Mouse (Mus musculus) intestine, embryonic 16.5 days (tissue): ENCODE measurements around the gene Cyb5d1. TPM values are rescaled to one million over a fixed set of nuclear protein-coding genes. Genes with fewer than 3 reads are reported as not detected.
"Not testable (repeated sequence)": the region's sequence is repeated elsewhere in the genome, so short reads cannot be mapped to it uniquely, and the experiment has no call there.

Experiments
- ATAC-seq: fragments of 200-750 bp; cut with Nextera tagmentation; 2 replicates; pipeline ENCODE4 v1.8.0; 2017; ENCODE audit warnings: moderate TSS enrichment, moderate library complexity
- H3K27ac ChIP-seq: fragments of 300-500 bp; sonication (generic); 2 replicates; pipeline ENCODE4 v1.5.1; 2014; ENCODE audit warnings: mild to moderate bottlenecking, low read length
- H3K27me3 ChIP-seq: fragments of 300-500 bp; sonication (generic); replicated peaks from 2 replicates; pipeline ENCODE4 v1.6.1; 2014; ENCODE audit warnings: low read length, control low read depth, mixed read lengths; ENCODE audit not compliant: control insufficient read depth, insufficient read depth
- H3K36me3 ChIP-seq: fragments of 300-500 bp; sonication (generic); 2 replicates; pipeline ENCODE4 v1.6.1; 2014; ENCODE audit warnings: low read length, control low read depth; ENCODE audit not compliant: control insufficient read depth, insufficient read depth
- H3K4me1 ChIP-seq: fragments of 300-500 bp; sonication (generic); 2 replicates; pipeline ENCODE4 v1.6.1; 2014; ENCODE audit warnings: low read length, control low read depth, mixed read lengths; ENCODE audit not compliant: control insufficient read depth, insufficient read depth
- H3K4me2 ChIP-seq: fragments of 300-500 bp; sonication (generic); 2 replicates; pipeline ENCODE4 v1.6.1; 2014; ENCODE audit warnings: low read depth, low read length, control low read depth
- H3K4me3 ChIP-seq: fragments of 300-500 bp; sonication (generic); 2 replicates; pipeline ENCODE4 v1.5.1; 2014; ENCODE audit warnings: mild to moderate bottlenecking, low read length
- H3K9ac ChIP-seq: fragments of 300-500 bp; sonication (generic); 2 replicates; pipeline ENCODE4 v1.6.1; 2014; ENCODE audit warnings: low read depth, low read length
- H3K9me3 ChIP-seq: fragments of 300-500 bp; sonication (generic); 2 replicates; pipeline ENCODE4 v1.6.1; 2016; ENCODE audit warnings: low read length, control low read depth; ENCODE audit not compliant: control insufficient read depth
- WGBS: fragments of 180-500 bp; shearing (Covaris S2); extraction: QIAGEN DNeasy Blood & Tissue Kit; methylation state at CpG from one replicate; pipeline ENCODE4 v1.1.7; 2014; 5-methylcytosine and 5-hydroxymethylcytosine counted together
- polyA plus RNA-seq: library from polyadenylated mRNA; unstranded; fragments of >200 nt; fragmentation: Nextera tagmentation; extraction: Ambion mirVana; gene quantifications from 2 replicates; pipeline ENCODE4 v1.2.1, GENCODE M21; 2015

Cyb5d1 gene
- 22.6 and 24.0 TPM in 2 replicates for polyA plus RNA-seq

GRCm38 (mm10) chr11:69395235-69395633 is at the start of gene Cyb5d1, which contains the start of gene Naa38:
Gene Cyb5d1, minus strand, starts transcription at chr11:69395631.
Gene Naa38, plus strand, starts transcription at chr11:69395487.
- Histone ChIP-seq H3K9ac (peak within 1 kb of the TSS; percentile 93), H3K4me1 (peaks cover 28% of the 10 kb centered on the region), H3K4me3 (peak within 1 kb of the TSS; percentile 69), H3K27ac (peak within 1 kb of the TSS; percentile 98), H3K4me2 (peak within 1 kb of the TSS; percentile 74)
- not testable (repeated sequence) for H3K9me3 ChIP-seq, H3K27me3 ChIP-seq, H3K36me3 ChIP-seq
- WGBS = 0% methylated on average over 20 of the region's 24 CpGs
- ATAC-seq = peak; percentile 78

DNA sequence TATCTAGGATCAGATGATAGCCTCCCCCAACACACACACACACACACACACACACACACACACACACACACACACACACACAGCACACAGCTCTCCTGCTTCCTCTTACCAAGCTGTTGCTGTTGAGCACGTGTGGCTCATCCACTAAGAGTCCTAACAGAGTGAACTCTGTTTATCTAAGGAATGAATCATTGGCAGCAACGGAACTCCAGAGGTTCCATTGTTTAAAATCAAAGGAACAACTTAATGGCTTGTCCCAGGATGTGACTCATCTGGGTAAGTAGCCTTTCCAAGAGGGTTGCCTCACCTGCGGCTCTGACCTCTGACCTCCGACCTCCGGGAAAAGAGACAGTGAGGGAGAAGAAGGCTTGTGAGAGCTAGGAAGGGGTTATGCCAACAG is 47.9 kb upstream of the Cyb5d1 start:
- H3K4me3 ChIP-seq = no peak overlapping the region
- H3K27ac ChIP-seq = peak overlapping the region; percentile 53
- H3K27me3 ChIP-seq = no peaks in the 10 kb centered on the region
- WGBS = 16% methylated on average over 5 of the region's 5 CpGs
- ATAC-seq = peak; percentile 95
- H3K4me1 ChIP-seq = peaks cover 14% of the 10 kb centered on the region
- no peak overlapping the region for H3K4me2 ChIP-seq
- no peaks in the 10 kb centered on the region for H3K36me3 ChIP-seq
- H3K9ac ChIP-seq = no peak overlapping the region
- no peaks in the 10 kb centered on the region for H3K9me3 ChIP-seq

DNA sequence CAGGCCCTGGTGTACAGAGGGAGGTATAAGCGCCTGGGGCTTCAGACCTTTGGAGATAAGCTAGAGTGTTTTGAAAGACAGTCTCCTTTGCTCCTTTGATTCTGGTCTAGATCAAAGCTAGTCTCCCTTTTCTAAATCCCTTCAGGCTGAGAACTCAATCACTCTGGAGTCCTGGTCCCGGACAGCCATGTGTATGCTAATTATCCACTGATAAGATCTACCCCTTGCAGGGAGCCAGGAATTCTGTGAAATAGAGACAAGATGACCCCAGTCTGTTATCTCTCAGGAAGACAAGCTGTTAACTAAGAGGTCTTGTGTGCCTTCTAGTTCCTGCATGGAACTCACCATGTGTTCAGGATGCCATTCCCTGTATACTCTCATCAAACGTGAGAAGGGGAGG is 41.9 kb upstream of the Cyb5d1 start:
- H3K9ac ChIP-seq = no peak overlapping the region
- no peak overlapping the region for H3K4me3 ChIP-seq
- ATAC-seq = no peak
- H3K36me3 ChIP-seq = no peaks in the 10 kb centered on the region
- H3K27ac ChIP-seq = no peak overlapping the region
- no peaks in the 10 kb centered on the region for H3K27me3 ChIP-seq
- H3K9me3 ChIP-seq = no peaks in the 10 kb centered on the region
- H3K4me1 ChIP-seq = peaks cover 3% of the 10 kb centered on the region; the same call in 1 of the 2 replicates
- H3K4me2 ChIP-seq = no peak overlapping the region
- 43% methylated on average over 3 of the region's 3 CpGs for WGBS

DNA sequence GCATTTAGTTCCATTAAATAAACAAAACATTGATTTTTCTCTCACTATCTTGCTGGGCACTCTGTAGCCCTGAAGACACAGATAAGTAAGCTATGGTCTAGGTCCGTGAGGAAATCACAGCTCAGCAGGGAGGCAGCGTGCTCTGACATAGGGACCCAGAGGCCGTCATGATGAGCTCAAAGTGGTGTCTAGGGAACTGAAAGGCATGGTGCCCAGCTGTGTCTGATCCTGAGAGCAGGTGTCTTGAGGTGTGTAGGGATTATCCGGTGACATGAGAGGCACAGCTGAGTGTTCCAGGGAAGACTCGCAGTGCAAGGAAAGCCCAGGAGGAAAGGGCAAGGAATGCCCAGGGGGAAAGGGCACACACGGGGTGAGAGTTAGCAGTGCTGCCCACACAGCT is 37.8 kb upstream of the Cyb5d1 start:
- WGBS = 63% methylated on average over 6 of the region's 6 CpGs
- ATAC-seq = no peak

GRCm38 (mm10) chr11:69432640-69432982 is 37.2 kb upstream of the Cyb5d1 start:
- no peak overlapping the region for H3K4me3 ChIP-seq
- ATAC-seq = no peak

More for the DNA sequence above, 37.8 kb upstream of the Cyb5d1 start:
- H3K4me2 ChIP-seq = no peak overlapping the region
- H3K9ac ChIP-seq = no peak overlapping the region
- no peaks in the 10 kb centered on the region for H3K36me3 ChIP-seq
- H3K4me3 ChIP-seq = no peak overlapping the region
- H3K27ac ChIP-seq = no peak overlapping the region
- H3K4me1 ChIP-seq = peaks cover 12% of the 10 kb centered on the region
- no peaks in the 10 kb centered on the region for H3K9me3 ChIP-seq
- H3K27me3 ChIP-seq = no peaks in the 10 kb centered on the region

GRCm38 (mm10) chr11:69431829-69432639 is 36.6 kb upstream of the Cyb5d1 start:
- no peak overlapping the region for H3K27ac ChIP-seq
- H3K4me2 ChIP-seq = no peak overlapping the region
- H3K27me3 ChIP-seq = no peaks in the 10 kb centered on the region
- peak; percentile 66 for ATAC-seq
- H3K4me1 ChIP-seq = peaks cover 12% of the 10 kb centered on the region
- no peak overlapping the region for H3K4me3 ChIP-seq
- H3K9ac ChIP-seq = no peak overlapping the region
- no peaks in the 10 kb centered on the region for H3K36me3 ChIP-seq
- no peaks in the 10 kb centered on the region for H3K9me3 ChIP-seq
- WGBS = 27% methylated on average over 11 of the region's 11 CpGs

More at GRCm38 (mm10) chr11:69432640-69432982, 37.2 kb upstream of the Cyb5d1 start:
- Histone ChIP-seq H3K27me3 (no peaks in the 10 kb centered on the region), H3K4me2 (no peak overlapping the region), H3K4me1 (peaks cover 12% of the 10 kb centered on the region), H3K27ac (no peak overlapping the region), H3K9ac (no peak overlapping the region), H3K36me3 (no peaks in the 10 kb centered on the region), H3K9me3 (no peaks in the 10 kb centered on the region)
- WGBS = 74% methylated on average over 11 of the region's 11 CpGs

DNA sequence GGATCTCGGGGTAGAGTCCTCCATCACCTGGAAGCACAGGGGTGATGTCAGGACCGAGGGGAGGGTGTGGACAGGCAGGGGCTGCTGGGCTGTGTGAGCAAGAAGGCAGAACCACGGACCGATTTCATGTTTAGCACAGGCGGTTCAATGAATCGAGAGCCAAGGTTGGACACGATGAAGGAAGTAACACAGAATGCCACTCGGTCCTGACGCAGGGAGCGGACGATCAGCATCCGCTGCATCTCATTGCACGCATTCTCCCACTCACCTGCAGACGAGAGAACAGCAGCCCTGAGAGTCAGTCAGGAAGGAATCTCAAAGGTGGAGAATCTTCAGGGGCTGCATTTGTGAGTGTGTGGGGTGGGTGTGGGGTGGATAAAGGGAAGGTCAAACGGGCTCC is 35.2 kb upstream of the Cyb5d1 start:
- H3K9ac ChIP-seq = no peak overlapping the region
- H3K36me3 ChIP-seq = no peaks in the 10 kb centered on the region
- H3K4me2 ChIP-seq = no peak overlapping the region
- H3K4me3 ChIP-seq = no peak overlapping the region
- 91% methylated on average over 15 of the region's 15 CpGs for WGBS
- no peak for ATAC-seq
- peaks cover 12% of the 10 kb centered on the region for H3K4me1 ChIP-seq
- H3K9me3 ChIP-seq = no peaks in the 10 kb centered on the region
- H3K27ac ChIP-seq = no peak overlapping the region
- no peaks in the 10 kb centered on the region for H3K27me3 ChIP-seq

GRCm38 (mm10) chr11:69429313-69429712 is 33.9 kb upstream of the Cyb5d1 start:
- H3K9ac ChIP-seq = no peak overlapping the region
- H3K4me1 ChIP-seq = peaks cover 12% of the 10 kb centered on the region
- no peak overlapping the region for H3K4me2 ChIP-seq
- no peaks in the 10 kb centered on the region for H3K9me3 ChIP-seq
- H3K4me3 ChIP-seq = no peak overlapping the region
- no peaks in the 10 kb centered on the region for H3K27me3 ChIP-seq
- ATAC-seq = no peak
- no peak overlapping the region for H3K27ac ChIP-seq
- no peaks in the 10 kb centered on the region for H3K36me3 ChIP-seq
- WGBS = 34% methylated on average over 2 of the region's 2 CpGs

GRCm38 (mm10) chr11:69428751-69429150 is 33.3 kb upstream of the Cyb5d1 start:
- Histone ChIP-seq H3K4me3 (no peak overlapping the region), H3K4me2 (no peak overlapping the region)

More at GRCm38 (mm10) chr11:69428751-69429150, 33.3 kb upstream of the Cyb5d1 start:
- 14% methylated on average over 4 of the region's 4 CpGs for WGBS
- Histone ChIP-seq H3K27ac (no peak overlapping the region), H3K9ac (no peak overlapping the region), H3K36me3 (no peaks in the 10 kb centered on the region), H3K9me3 (no peaks in the 10 kb centered on the region), H3K4me1 (peaks cover 15% of the 10 kb centered on the region), H3K27me3 (no peaks in the 10 kb centered on the region)
- ATAC-seq = peak; percentile 51
